Mouse (Mus musculus) mouse embryonic stem cell (cell line): ENCODE data around the gene Ankrd31.

Experiments used
- in situ Hi-C, 2 experiments: fragments of 300-500 bp; cut with MboI; formaldehyde crosslinking; loops; 1 replicate in 1 of 2; 3 replicates in 1 of 2; pipeline ENCODE4 v1.14.3; 2019 to 2020; ENCODE audit warnings: low sequenced_read_pairs in 2 of 2, low pct_unique_long_range_greater_than_20kb in 1 of 2, mixed read lengths in 1 of 2; ENCODE audit not compliant: unreplicated experiment in 1 of 2

Gene Ankrd31

DNA sequence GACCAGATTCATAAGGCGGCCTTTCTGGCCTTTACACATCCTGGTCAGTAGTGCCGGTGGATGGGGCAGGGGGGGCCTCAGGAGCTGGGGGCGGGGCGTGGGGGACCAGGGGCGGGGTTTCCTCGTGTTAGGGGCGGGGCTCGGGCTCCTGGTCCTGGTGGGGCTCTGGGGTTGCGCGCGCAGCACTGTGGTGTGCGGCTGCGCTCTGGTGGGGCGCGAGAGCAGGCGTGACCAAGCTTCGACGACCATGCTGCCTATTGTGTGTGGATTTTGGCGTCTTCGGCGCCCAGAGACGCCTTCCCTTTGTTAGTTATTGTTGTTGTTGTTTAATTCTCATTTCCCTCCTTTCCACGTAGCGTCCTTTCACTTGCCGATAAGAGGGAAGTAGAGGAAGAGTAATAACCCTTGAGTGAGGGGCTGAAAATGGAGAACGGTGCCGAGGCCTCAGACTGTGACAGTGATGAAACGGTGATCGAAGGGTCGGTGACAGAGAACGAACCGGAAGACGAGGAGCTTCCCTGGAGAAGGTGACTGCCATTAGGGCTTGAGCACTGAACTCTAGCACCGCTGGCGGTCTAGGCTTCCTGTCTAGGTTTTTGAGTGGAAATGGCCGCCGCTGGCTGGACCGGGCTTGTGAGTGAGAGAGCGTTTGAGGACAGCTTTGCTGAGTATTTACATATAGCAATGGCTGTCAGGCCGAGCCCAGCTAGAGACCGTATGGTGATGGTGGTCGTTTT, at the start of gene Ankrd31:
Gene Ankrd31, plus strand, starts transcription at position 164 of the 737 bp plus-strand sequence.
- in situ Hi-C loops: no loop called here

DNA sequence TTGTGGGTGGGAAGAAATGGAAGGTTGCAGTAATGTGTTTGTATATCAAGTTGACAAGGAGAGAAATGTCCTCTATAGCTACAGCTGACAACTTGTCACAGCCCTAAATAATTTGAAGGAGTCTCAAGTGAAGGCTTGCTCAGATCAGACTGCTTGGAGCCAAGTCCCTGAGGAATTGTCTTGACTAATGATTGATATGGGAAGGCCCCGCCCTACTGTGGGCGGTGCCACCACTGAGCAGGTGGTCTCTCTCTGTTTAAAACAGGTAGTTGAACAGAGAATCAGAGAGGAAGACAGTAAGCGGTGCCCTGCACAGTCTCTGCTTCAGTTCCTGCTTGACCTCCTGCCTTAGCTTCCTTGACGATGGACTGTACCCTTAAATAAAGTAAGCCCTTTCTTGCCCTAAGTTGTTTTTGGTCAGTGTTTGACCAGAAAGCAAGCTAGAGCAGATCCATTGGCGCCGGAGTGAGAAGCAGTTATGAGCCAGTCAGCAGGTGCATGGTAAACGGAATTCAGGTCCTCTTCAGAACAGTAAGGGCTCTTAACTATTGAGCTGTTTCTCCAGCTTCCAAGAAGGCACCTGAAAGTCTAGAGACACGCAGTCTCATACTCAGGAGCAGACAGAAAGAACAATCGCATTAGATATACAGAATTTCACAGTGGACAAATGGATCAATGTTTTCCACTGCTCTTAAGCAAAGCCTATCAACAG, 45.3 kb upstream of the Ankrd31 start:
- in situ Hi-C loops: no loop called here

DNA sequence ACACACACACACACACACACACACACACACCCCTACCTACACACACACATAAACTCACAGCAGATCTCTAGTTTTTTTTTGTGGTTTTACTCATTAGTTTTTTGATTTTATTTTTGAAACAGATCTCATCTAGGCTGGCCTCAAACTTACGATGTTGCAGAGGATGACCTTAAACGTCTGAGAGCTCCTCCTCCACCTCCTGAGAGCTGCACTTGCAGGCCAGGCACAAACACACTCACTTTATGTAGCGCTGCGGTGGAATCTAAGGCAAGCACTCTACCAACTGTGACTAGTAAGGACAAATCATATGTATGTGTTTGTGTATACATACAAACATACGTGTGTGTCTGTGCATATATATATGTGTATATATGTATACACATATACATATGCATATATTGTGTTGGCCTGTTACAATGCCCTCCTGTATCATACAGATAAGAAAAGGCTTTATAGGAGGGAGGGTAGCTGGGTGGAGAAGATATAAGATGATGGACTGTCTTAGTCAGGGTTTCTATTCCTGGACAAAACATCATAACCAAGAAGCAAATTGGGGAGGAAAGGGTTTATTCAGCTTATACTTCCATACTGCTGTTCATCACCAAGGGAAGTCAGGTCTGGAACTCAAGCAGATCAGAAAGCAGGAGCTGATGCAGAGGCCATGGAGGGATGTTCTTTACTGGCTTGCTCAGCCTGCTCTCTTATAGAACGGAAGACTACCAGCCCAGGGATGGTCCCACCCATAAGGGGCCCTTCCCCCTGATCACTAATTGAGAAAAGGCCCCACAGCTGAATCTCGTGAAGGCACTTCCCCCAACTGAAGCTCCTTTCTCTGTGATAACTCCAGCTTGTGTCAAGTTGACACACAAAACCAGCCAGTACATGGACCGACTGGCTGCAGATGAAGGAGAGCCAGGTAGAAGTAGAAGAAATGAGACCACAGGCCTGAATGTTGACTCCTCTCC, 38.5 kb upstream of the Ankrd31 start:
- in situ Hi-C loops: no loop called here

DNA sequence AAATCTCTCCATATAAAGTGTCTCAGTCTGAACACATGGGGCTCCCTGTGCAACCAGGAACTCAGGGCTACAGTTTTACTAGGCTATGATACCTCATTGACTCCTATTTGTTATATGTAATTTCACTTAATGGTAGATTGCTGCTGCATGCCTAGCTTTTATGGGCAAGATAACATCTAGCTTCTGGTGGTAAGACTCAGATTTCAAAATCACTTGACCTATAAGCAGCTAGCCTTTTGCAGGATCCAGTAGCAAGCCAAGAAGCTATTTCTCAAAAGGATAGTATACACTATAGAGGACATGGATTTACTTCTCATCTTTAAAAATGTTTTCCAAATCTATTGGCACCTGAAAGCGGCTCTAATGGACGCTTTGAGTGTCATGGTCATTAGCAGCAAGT, 31.8 kb upstream of the Ankrd31 start:
- in situ Hi-C loops: no loop called here

DNA sequence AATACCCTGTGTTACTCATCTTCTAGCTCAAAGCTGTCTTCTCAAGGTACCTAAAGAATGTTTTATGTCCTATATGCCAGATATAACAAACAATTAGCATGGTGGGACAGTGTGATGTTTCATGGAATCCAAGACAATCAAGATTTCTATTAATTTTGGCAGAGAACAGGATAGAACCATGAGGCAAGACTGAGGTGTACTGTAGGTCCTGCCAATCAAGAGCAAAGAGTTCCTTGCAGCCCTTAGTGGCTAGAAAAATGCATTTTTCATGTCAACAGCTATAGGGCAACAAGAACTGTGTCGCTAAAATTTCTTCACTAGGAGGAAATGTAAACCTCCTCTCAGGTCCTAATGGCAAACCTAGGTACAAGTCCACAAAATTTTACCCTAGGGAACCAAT, 30.3 kb upstream of the Ankrd31 start:
- in situ Hi-C loops: no loop called here

DNA sequence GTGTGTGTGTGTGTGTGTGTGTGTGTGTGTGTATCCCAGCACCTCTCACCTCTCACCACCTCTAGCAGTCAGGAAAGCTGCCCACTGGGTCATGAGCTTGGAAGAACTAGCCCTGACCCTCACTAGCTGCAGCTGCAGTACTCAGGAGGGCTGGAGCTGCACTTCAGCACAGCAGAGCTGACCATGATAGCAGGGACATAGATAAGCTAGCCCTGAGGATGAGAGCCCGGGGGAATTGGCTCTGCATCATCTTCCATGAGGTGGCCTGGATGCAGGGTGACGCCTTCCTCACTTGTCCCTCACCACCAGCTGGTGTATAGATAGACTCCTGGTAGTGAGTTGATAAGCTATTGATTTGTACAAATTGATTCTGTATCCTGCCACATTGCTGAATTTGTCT, 28.1 kb upstream of the Ankrd31 start:
- in situ Hi-C loops: no loop called here

DNA sequence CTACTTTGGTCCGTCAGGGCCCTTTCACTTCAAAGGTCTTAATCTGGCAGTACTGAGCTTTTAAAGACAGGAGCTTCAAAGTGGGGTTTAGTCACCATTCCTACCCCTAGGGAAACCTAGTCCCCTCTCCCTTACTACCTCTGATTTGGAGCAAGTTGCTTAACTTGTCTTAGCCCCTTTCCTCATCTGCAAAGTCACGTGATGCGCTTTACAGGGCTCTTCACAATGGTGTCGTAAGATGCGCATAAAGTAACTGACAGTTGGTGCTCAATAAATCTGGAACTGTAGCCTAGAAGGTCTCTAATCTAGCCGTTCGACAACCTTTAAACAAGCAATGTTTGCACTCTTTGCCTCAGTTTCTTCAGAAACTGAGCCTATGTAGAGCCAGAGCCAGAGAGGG, 19.8 kb upstream of the Ankrd31 start:
- in situ Hi-C loops: no loop called here

DNA sequence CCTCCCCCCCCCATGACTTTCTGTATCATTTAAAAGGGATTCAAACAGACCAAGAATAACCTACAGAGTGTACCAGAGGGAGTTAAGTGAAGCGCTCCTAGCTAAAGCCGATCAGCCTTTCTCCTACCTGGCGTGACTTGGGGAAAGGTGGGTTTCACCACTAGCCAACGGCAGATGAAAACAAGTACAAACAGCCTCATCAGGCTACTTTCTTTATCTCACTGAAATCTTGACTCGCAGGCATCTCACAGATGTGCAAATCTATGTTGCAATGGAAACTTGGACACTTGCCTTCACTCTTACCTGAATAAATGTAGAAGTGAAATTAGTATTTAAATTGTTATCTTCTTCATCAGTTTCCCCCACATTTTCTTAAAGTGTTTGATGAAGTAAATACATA, 18.9 kb upstream of the Ankrd31 start:
- in situ Hi-C loops: no loop called here

DNA sequence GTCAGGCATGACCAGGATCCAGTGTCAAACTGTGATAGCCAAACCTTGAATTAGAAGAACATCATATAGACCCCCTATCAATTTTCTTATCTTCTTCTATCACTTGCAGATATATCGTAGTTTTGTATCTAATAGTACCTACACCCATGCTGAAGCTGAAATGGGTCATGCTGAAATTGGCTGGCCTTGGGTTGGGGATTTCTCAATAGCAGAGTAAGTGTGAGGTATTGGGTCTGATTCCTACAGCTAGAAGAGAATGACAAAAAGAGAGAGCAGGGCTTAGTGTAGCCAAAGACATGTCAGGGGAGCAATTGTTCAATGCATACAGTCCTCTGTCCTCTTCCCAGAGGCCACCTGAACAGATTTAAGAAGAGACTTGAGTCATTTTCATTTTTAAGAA, 18.0 kb upstream of the Ankrd31 start:
- in situ Hi-C loops: no loop called here

DNA sequence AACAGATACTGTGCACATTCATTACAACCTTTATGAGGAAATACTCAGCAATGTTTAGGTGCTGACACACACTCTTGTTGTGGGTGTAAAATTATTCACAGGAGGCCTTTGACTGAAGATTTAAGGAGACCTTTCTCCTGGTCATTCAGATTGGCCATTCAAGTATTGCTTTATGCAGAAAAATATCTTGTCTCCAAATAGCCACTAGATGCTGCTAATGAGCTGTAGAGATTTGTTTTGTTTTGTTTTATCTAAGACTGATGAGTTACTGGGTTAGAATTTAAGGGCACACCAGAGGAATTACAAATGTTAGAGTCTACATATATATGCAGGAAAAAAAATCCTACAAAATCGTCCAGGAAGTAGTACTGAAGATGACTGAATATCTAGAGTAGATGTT, 12.9 kb upstream of the Ankrd31 start:
- in situ Hi-C loops: no loop called here

DNA sequence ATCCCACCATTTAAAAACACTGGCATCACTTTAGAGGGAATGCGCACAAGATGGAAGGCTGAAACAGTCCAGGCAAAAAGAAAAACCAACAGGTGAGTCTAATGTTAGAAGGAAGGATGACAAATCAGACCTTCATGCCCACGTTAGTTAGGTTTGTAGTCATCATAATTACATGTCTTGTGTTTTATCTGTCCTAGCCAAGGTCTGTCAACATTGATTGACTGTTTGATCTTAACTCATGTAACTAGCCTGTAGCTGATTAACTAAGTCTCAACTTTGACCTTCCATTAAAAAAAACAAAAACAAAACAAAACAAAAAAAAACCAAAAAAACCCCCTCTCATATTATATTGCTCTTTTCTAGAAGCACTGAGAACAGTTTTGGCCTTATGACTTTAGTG, 7.9 kb upstream of the Ankrd31 start:
- in situ Hi-C loops: no loop called here

DNA sequence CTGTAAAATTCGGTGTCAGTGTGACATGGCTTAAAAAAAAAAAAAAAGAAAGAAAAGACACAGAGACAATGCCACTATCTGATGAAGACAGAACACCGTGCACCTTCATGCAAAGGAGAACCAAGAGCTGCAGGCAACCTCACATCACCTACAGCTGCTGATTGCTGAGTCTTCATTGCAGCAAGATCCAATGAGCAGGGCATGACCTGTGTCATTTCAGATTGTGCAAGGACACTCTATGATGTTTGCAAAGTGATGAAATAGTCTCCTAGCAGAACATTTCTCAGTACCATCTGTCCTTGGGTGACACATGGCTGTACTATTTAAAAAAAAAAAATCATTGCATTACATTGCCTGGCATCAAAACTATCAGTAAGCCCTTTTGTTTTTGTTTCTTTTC, 5.2 kb upstream of the Ankrd31 start:
- in situ Hi-C loops: no loop called here

DNA sequence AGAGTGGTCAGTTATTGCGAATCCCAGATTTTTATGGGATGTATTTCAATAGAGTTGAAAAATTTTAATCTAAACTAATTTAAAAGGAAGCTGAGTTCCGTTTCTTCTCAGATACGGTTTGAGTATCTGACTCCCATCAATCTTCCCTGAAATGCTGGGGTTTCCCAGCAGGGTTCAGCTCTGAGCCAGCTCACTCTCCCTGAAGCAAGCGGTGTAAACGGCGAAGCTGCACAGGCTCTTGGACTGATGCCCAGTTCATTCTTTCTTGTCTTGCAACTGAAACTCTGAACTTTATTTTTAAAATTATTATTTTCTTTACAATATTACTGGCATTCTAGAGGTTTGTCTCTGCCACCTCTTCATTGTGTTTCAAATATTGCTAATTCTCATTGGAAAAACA, 2.0 kb upstream of the Ankrd31 start:
- in situ Hi-C loops: no loop called here

DNA sequence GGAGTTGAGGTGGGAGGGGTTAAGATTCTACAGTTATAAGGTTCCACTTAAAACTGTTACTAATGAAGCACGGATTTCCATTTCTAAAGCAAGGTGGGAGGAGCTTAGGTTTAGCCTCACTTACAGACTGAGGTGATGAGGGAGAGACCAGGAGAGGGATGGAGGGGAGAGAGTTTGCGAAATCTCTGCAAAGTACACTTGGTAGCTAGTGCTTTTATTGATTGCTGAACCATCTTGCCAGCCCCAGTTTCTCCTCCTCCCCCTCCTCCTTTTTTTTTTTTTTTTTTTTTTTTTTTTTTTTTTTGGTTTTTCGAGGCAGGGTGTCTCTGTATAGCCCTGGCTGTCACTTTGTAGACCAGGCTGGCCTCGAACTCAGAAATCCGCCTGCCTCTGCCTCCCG, 1.8 kb downstream of the Ankrd31 start:
- in situ Hi-C loops: no loop called here

DNA sequence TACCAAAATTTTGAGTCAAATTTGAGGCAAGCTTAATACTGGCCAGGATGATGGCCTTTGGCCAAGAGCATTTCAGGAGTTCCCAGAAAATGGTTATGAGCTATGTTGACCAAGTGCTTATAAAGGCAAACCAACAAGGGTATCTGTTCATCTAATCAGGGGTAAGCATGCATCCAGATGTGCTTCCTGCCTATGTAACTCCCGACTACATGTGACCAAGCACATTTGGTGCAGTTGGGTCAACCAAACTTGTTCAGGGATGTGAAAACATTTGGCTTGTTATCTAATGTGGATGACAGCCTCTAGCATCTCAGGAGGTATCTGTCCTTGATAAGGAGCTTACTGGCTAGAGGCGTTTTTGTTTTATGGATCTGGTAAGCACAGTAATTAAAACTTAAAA, 12.8 kb downstream of the Ankrd31 start:
- in situ Hi-C loops: no loop called here

DNA sequence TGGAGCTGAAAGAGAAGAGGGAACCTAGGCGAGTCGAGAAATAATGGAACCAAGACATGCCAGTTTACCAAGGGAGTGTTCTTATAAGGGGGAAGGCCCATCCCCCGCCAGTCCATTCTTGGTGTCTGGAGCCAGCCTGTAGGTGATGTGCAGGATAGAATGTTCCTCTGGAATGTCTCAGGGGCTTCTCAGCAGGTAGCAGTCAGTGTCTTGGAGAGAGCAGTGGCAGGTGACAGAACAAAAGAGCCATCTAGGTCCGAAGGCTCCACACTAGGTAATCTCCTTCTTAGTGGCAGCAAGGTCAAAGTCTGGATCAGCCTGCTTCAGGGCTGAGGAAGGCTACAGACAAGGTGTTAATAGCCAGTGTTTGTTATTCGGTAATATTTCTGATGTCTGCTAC, 38.0 kb downstream of the Ankrd31 start:
- in situ Hi-C loops: loop anchor here in 1 of 2 experiments (25.0 kb wide), 1 partner anchor 349 kb away; no protein-coding TSS in a partner anchor

DNA sequence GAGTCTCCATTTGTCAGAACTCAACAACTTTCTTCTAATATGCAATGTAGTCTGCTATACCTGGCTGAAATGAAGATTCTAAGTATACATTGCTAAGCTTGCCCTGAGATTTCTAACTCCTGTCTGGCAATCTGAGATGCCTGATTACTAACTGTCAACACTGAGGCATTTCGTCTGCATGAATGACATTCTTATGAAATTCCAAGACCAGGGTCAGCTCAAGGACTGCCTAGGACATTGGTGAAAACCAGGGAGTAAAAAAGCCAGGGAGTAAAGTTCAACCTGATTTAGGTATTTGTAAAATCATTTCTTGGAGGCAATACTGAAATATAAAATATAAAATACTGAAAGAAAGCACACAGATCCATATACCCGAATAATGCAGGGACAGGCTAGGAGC, 45.4 kb downstream of the Ankrd31 start:
- in situ Hi-C loops: loop anchor here in 1 of 2 experiments (25.0 kb wide), 1 partner anchor 356 kb away; no protein-coding TSS in a partner anchor

DNA sequence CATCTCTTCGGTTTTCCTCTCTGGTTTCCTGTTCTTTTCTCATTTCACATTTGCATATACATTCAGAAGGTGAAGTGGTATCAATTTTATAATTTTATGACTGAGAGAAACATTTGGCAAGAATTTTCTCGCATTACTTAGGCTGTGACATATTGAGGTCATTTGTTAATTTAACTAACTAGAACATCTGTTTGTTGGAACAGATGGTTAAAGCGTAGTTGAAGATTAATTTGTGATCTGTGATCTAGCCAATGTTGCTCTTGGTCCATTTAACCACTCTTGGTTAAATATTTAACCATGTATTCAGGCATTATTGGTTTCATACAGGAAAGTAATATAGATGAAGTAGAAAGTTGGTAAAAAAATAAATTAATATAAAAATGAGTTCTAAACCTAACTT, 47.2 kb downstream of the Ankrd31 start:
- in situ Hi-C loops: loop anchor here in 1 of 2 experiments (25.0 kb wide), 1 partner anchor 358 kb away; no protein-coding TSS in a partner anchor

DNA sequence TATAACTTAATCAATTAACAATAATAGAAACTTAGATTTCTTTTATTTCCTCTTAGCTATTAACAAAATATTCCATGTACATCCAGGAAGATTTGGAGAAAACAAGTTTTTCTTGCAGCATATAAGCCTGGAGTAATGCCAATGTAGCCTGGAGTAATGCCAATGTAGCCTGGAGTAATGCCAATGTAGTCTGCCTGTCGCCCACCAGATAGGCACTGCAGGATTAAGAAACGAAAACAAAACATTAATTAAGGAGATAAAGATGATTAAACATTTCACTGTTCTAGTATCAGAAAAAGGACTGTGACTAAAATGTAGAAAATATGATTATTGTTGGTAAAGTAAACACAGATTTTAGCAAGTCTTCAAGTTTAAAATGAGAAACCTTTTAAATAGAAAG, 49.4 kb downstream of the Ankrd31 start:
- in situ Hi-C loops: loop anchor here in 1 of 2 experiments (25.0 kb wide), 1 partner anchor 360 kb away; no protein-coding TSS in a partner anchor
